Mouse (Mus musculus) lung, embryonic 16.5 days (tissue): ENCODE measurements around the gene Pi4k2a. TPM values are rescaled to one million over a fixed set of nuclear protein-coding genes. Genes with fewer than 3 reads are reported as not detected.

ENCODE experiments used
- ATAC-seq: fragments of 200-750 bp; cut with Nextera tagmentation; 2 replicates; pipeline ENCODE4 v1.8.0; 2017; ENCODE audit warnings: low read depth, mild to moderate bottlenecking, moderate library complexity
- H3K27ac ChIP-seq: fragments of 300-500 bp; sonication (generic); 2 replicates; pipeline ENCODE4 v1.5.1; 2014; ENCODE audit warnings: mild to moderate bottlenecking, control low read depth, low read length
- H3K27me3 ChIP-seq: fragments of 300-500 bp; sonication (generic); 2 replicates; pipeline ENCODE4 v1.6.1; 2014; ENCODE audit warnings: low read depth, low read length, mixed read lengths; ENCODE audit not compliant: control insufficient read depth, insufficient read depth
- H3K36me3 ChIP-seq: fragments of 300-500 bp; sonication (generic); 2 replicates; pipeline ENCODE4 v1.6.1; 2014; ENCODE audit warnings: low read length; ENCODE audit not compliant: control insufficient read depth, insufficient read depth
- H3K4me1 ChIP-seq: fragments of 300-500 bp; sonication (generic); replicated peaks from 2 replicates; pipeline ENCODE4 v1.6.1; 2014; ENCODE audit warnings: low read length, mixed read lengths; ENCODE audit not compliant: control insufficient read depth, insufficient read depth
- H3K4me2 ChIP-seq: fragments of 300-500 bp; sonication (generic); 2 replicates; pipeline ENCODE4 v1.6.1; 2014; ENCODE audit warnings: low read depth, low read length, control low read depth
- H3K4me3 ChIP-seq: fragments of 300-500 bp; sonication (generic); 2 replicates; pipeline ENCODE4 v1.5.1; 2014; ENCODE audit warnings: mild to moderate bottlenecking, low read length, control low read depth
- H3K9ac ChIP-seq: fragments of 300-500 bp; sonication (generic); 2 replicates; pipeline ENCODE4 v1.6.1; 2014; ENCODE audit warnings: low read length, control low read depth
- H3K9me3 ChIP-seq: fragments of 300-500 bp; sonication (generic); 2 replicates; pipeline ENCODE4 v1.6.1; 2016; ENCODE audit warnings: low read length; ENCODE audit not compliant: control insufficient read depth
- WGBS: fragments of 180-500 bp; shearing (Covaris S2); extraction: QIAGEN DNeasy Blood & Tissue Kit; methylation state at CpG from one replicate; pipeline ENCODE4 v1.1.7; 2014; 5-methylcytosine and 5-hydroxymethylcytosine counted together
- polyA plus RNA-seq: library from polyadenylated mRNA; unstranded; fragments of >200 nt; fragmentation: Nextera tagmentation; extraction: Ambion mirVana; gene quantifications from 2 replicates; pipeline ENCODE4 v1.2.1, GENCODE M21; 2015

The Pi4k2a gene
- 7.5 and 8.4 TPM in 2 replicates for polyA plus RNA-seq

- Histone ChIP-seq H3K4me3 (peak within 1 kb of the TSS; percentile 94), H3K9me3 (no peaks in the 10 kb centered on the region), H3K36me3 (peaks cover 4% of the 10 kb centered on the region; the same call in 1 of the 2 replicates), H3K9ac (peak within 1 kb of the TSS; percentile 90), H3K27me3 (no peaks in the 10 kb centered on the region), H3K4me1 (peaks cover 28% of the 10 kb centered on the region), H3K27ac (peak within 1 kb of the TSS; percentile 91), H3K4me2 (peak within 1 kb of the TSS; percentile 81)
- under 1% methylated on average over 43 of the region's 55 CpGs for WGBS
- peak; percentile 99 for ATAC-seq
These were observed at the start of gene Pi4k2a for GRCm38 (mm10) chr19:42089748-42090595. Gene Pi4k2a, plus strand, starts transcription at chr19:42090470.

- Histone ChIP-seq H3K27ac (no peak overlapping the region), H3K4me2 (no peak overlapping the region), H3K27me3 (no peaks in the 10 kb centered on the region; the same call in 1 of the 2 replicates), H3K9me3 (no peaks in the 10 kb centered on the region), H3K4me3 (no peak overlapping the region), H3K36me3 (no peaks in the 10 kb centered on the region), H3K9ac (no peak overlapping the region), H3K4me1 (peaks cover 5% of the 10 kb centered on the region)
- 92% methylated on average over 6 of the region's 6 CpGs for WGBS
- no peak for ATAC-seq
These were observed 46.3 kb upstream of the Pi4k2a start for GRCm38 (mm10) chr19:42043988-42044387.

GRCm38 (mm10) chr19:42045269-42046102 lies 44.8 kb upstream of the Pi4k2a start, which contains the start of gene Hoga1:
Gene Hoga1, plus strand, starts transcription at chr19:42045610.
- no peaks in the 10 kb centered on the region for H3K36me3 ChIP-seq
- peak; percentile 96 for ATAC-seq
- H3K4me3 ChIP-seq = peak within 1 kb of the TSS; percentile 50
- peaks cover 5% of the 10 kb centered on the region for H3K4me1 ChIP-seq
- peak within 1 kb of the TSS; percentile 62 for H3K9ac ChIP-seq
- no peaks in the 10 kb centered on the region for H3K27me3 ChIP-seq
- peak within 1 kb of the TSS; percentile 66 for H3K4me2 ChIP-seq
- 19% methylated on average over 23 of the region's 23 CpGs for WGBS
- H3K9me3 ChIP-seq = no peaks in the 10 kb centered on the region
- H3K27ac ChIP-seq = no peak within 1 kb of the TSS

GRCm38 (mm10) chr19:42050251-42050650 lies 40.0 kb upstream of the Pi4k2a start:
- H3K9me3 ChIP-seq = no peaks in the 10 kb centered on the region
- H3K4me2 ChIP-seq = no peak overlapping the region
- WGBS = 77% methylated on average over 1 of the region's 1 CpGs
- no peak overlapping the region for H3K4me3 ChIP-seq
- H3K27ac ChIP-seq = no peak overlapping the region
- no peaks in the 10 kb centered on the region for H3K36me3 ChIP-seq
- H3K4me1 ChIP-seq = peaks cover 5% of the 10 kb centered on the region
- no peak overlapping the region for H3K9ac ChIP-seq
- no peak for ATAC-seq
- H3K27me3 ChIP-seq = no peaks in the 10 kb centered on the region

- H3K36me3 ChIP-seq = no peaks in the 10 kb centered on the region
- 82% methylated on average over 3 of the region's 3 CpGs for WGBS
- H3K4me2 ChIP-seq = no peak overlapping the region
- H3K27me3 ChIP-seq = no peaks in the 10 kb centered on the region
- no peaks in the 10 kb centered on the region for H3K9me3 ChIP-seq
- no peak overlapping the region for H3K27ac ChIP-seq
- no peak for ATAC-seq
- H3K4me3 ChIP-seq = no peak overlapping the region
- no peaks in the 10 kb centered on the region for H3K4me1 ChIP-seq
- H3K9ac ChIP-seq = no peak overlapping the region
These were observed 38.9 kb upstream of the Pi4k2a start for GRCm38 (mm10) chr19:42051351-42051750.

GRCm38 (mm10) chr19:42051948-42052347 lies 38.3 kb upstream of the Pi4k2a start, which contains the start of gene 4933411K16Rik:
Gene 4933411K16Rik, plus strand, starts transcription at chr19:42052248.
- H3K9me3 ChIP-seq = no peaks in the 10 kb centered on the region
- H3K4me2 ChIP-seq = no peak within 1 kb of the TSS
- no peaks in the 10 kb centered on the region for H3K36me3 ChIP-seq
- no peak within 1 kb of the TSS for H3K4me3 ChIP-seq
- 77% methylated on average over 4 of the region's 4 CpGs for WGBS
- H3K27me3 ChIP-seq = no peaks in the 10 kb centered on the region
- H3K9ac ChIP-seq = no peak within 1 kb of the TSS
- no peaks in the 10 kb centered on the region for H3K4me1 ChIP-seq
- ATAC-seq = no peak
- H3K27ac ChIP-seq = no peak within 1 kb of the TSS

GRCm38 (mm10) chr19:42054255-42054654 lies 36.0 kb upstream of the Pi4k2a start:
- Histone ChIP-seq H3K36me3 (no peaks in the 10 kb centered on the region), H3K4me2 (no peak overlapping the region), H3K4me1 (no peaks in the 10 kb centered on the region), H3K9me3 (no peaks in the 10 kb centered on the region), H3K9ac (no peak overlapping the region), H3K4me3 (no peak overlapping the region), H3K27ac (no peak overlapping the region), H3K27me3 (no peaks in the 10 kb centered on the region)
- 48% methylated on average over 6 of the region's 6 CpGs for WGBS
- peak; percentile 51; the same call in 1 of the 2 replicates for ATAC-seq

- H3K9me3 ChIP-seq = no peaks in the 10 kb centered on the region
- 75% methylated on average over 2 of the region's 2 CpGs for WGBS
These were observed 34.4 kb upstream of the Pi4k2a start for GRCm38 (mm10) chr19:42055881-42056280.

More at GRCm38 (mm10) chr19:42055881-42056280, 34.4 kb upstream of the Pi4k2a start:
- H3K4me1 ChIP-seq = no peaks in the 10 kb centered on the region
- ATAC-seq = no peak
- H3K4me3 ChIP-seq = no peak overlapping the region
- no peaks in the 10 kb centered on the region for H3K36me3 ChIP-seq
- H3K27me3 ChIP-seq = no peaks in the 10 kb centered on the region
- no peak overlapping the region for H3K27ac ChIP-seq
- H3K4me2 ChIP-seq = no peak overlapping the region
- H3K9ac ChIP-seq = no peak overlapping the region
